Mouse (Mus musculus): Measurements from ENCODE around the gene Iqcd. TPM values are rescaled to one million over a fixed set of nuclear protein-coding genes. Genes with fewer than 3 reads are reported as not detected.

Gene Iqcd
- polyA plus RNA-seq, 1 experiment from 2014 or later = 0.40 TPM

- Histone ChIP-seq H3K4me1 (ENCODE audit: control insufficient read depth, insufficient read depth, low read length) (peaks cover 41% of the 10 kb centered on the region), H3K9me3 (ENCODE audit: control insufficient read depth, low read length) (no peaks in the 10 kb centered on the region), H3K4me2 (ENCODE audit: low read depth, severe bottlenecking) (no peak overlapping the region), H3K36me3 (ENCODE audit: control insufficient read depth, insufficient read depth, low read length) (no peaks in the 10 kb centered on the region; the same call in none of the 2 replicates), H3K4me3 (ENCODE audit: low read depth, low read length) (no peak overlapping the region), H3K27ac (replicated peaks; ENCODE audit: low read depth, low read length) (peak overlapping the region; percentile 36; the same call in 1 of the 2 replicates), H3K9ac (ENCODE audit: low read length) (no peak overlapping the region), H3K27me3 (ENCODE audit: control insufficient read depth, insufficient read depth, low read length) (no peaks in the 10 kb centered on the region)
- DNase-seq (ENCODE audit: low spot score) (peak; percentile 46), ATAC-seq (ENCODE audit: insufficient number of reproducible peaks, low FRiP score, low TSS enrichment, low read depth) (0 out of 2 replicates have a peak, but pooled peaks have one; percentile 6)
- WGBS = 38% methylated on average over 10 of the region's 10 CpGs
These were observed 10.8 kb upstream of the Iqcd start for GRCm38 (mm10) chr5:120577935-120578441.

GRCm38 (mm10) chr5:120578504-120579081 is 10.2 kb upstream of the Iqcd start:
- peak; percentile 40; the same call in 1 of the 2 replicates for ATAC-seq (ENCODE audit: insufficient number of reproducible peaks, low FRiP score, low TSS enrichment, low read depth)
- peaks cover 2% of the 10 kb centered on the region for H3K36me3 ChIP-seq (ENCODE audit: control insufficient read depth, insufficient read depth, low read length)
- no peaks in the 10 kb centered on the region for H3K9me3 ChIP-seq (ENCODE audit: control insufficient read depth, low read length)
- no peaks in the 10 kb centered on the region for H3K27me3 ChIP-seq (ENCODE audit: control insufficient read depth, insufficient read depth, low read length)
- DNase-seq (ENCODE audit: low spot score) = peak; percentile 54
- H3K27ac ChIP-seq (replicated peaks; ENCODE audit: low read depth, low read length) = peak overlapping the region; percentile 65
- 29% methylated on average over 12 of the region's 12 CpGs for WGBS
- no peak overlapping the region for H3K4me3 ChIP-seq (ENCODE audit: low read depth, low read length)
- no peak overlapping the region; the same call in 1 of the 2 replicates for H3K4me2 ChIP-seq (ENCODE audit: low read depth, severe bottlenecking)
- peaks cover 41% of the 10 kb centered on the region for H3K4me1 ChIP-seq (ENCODE audit: control insufficient read depth, insufficient read depth, low read length)
- H3K9ac ChIP-seq (ENCODE audit: low read length) = no peak overlapping the region

- no peak overlapping the region for H3K9ac ChIP-seq (ENCODE audit: low read length)
- H3K27ac ChIP-seq (replicated peaks; ENCODE audit: low read depth, low read length) = peak overlapping the region; percentile 65
- no peaks in the 10 kb centered on the region for H3K27me3 ChIP-seq (ENCODE audit: control insufficient read depth, insufficient read depth, low read length)
- H3K4me1 ChIP-seq (ENCODE audit: control insufficient read depth, insufficient read depth, low read length) = peaks cover 41% of the 10 kb centered on the region
- H3K36me3 ChIP-seq (ENCODE audit: control insufficient read depth, insufficient read depth, low read length) = peaks cover 6% of the 10 kb centered on the region
- DNase-seq (ENCODE audit: low spot score) (peak; percentile 58), ATAC-seq (ENCODE audit: insufficient number of reproducible peaks, low FRiP score, low TSS enrichment, low read depth) (no peak; the same call in 1 of the 2 replicates)
- H3K4me2 ChIP-seq (ENCODE audit: low read depth, severe bottlenecking) = no peak overlapping the region; the same call in 1 of the 2 replicates
- no peak overlapping the region for H3K4me3 ChIP-seq (ENCODE audit: low read depth, low read length)
- H3K9me3 ChIP-seq (ENCODE audit: control insufficient read depth, low read length) = no peaks in the 10 kb centered on the region
- WGBS = 34% methylated on average over 26 of the region's 26 CpGs
These were observed 9.5 kb upstream of the Iqcd start for GRCm38 (mm10) chr5:120579211-120579897.

- H3K36me3 ChIP-seq (ENCODE audit: control insufficient read depth, insufficient read depth, low read length) = peaks cover 6% of the 10 kb centered on the region
- no peaks in the 10 kb centered on the region for H3K9me3 ChIP-seq (ENCODE audit: control insufficient read depth, low read length)
- no peak overlapping the region for H3K9ac ChIP-seq (ENCODE audit: low read length)
- H3K27ac ChIP-seq (replicated peaks; ENCODE audit: low read depth, low read length) = 0 out of 2 replicates have a peak overlapping the region, but pooled peaks have one; percentile 65
- H3K27me3 ChIP-seq (ENCODE audit: control insufficient read depth, insufficient read depth, low read length) = no peaks in the 10 kb centered on the region
- H3K4me2 ChIP-seq (ENCODE audit: low read depth, severe bottlenecking) = no peak overlapping the region
- WGBS = 77% methylated on average over 26 of the region's 26 CpGs
- no peak overlapping the region for H3K4me3 ChIP-seq (ENCODE audit: low read depth, low read length)
- no peak for DNase-seq (ENCODE audit: low spot score)
- no peak for ATAC-seq (ENCODE audit: insufficient number of reproducible peaks, low FRiP score, low TSS enrichment, low read depth)
- H3K4me1 ChIP-seq (ENCODE audit: control insufficient read depth, insufficient read depth, low read length) = peaks cover 38% of the 10 kb centered on the region
These were observed 8.8 kb upstream of the Iqcd start for GRCm38 (mm10) chr5:120579898-120580626.

- Histone ChIP-seq H3K9ac (ENCODE audit: low read length) (no peak overlapping the region), H3K4me3 (ENCODE audit: low read depth, low read length) (no peak overlapping the region), H3K4me1 (ENCODE audit: control insufficient read depth, insufficient read depth, low read length) (peaks cover 37% of the 10 kb centered on the region), H3K9me3 (ENCODE audit: control insufficient read depth, low read length) (no peaks in the 10 kb centered on the region), H3K27me3 (ENCODE audit: control insufficient read depth, insufficient read depth, low read length) (no peaks in the 10 kb centered on the region), H3K36me3 (ENCODE audit: control insufficient read depth, insufficient read depth, low read length) (peaks cover 6% of the 10 kb centered on the region), H3K27ac (replicated peaks; ENCODE audit: low read depth, low read length) (no peak overlapping the region), H3K4me2 (ENCODE audit: low read depth, severe bottlenecking) (no peak overlapping the region)
- WGBS = 87% methylated on average over 9 of the region's 9 CpGs
- no peak for DNase-seq (ENCODE audit: low spot score)
- no peak for ATAC-seq (ENCODE audit: insufficient number of reproducible peaks, low FRiP score, low TSS enrichment, low read depth)
These were observed 6.8 kb upstream of the Iqcd start for GRCm38 (mm10) chr5:120582002-120582401.

- no peaks in the 10 kb centered on the region for H3K27me3 ChIP-seq (ENCODE audit: control insufficient read depth, insufficient read depth, low read length)
- no peak overlapping the region for H3K9ac ChIP-seq (ENCODE audit: low read length)
- ATAC-seq (ENCODE audit: insufficient number of reproducible peaks, low FRiP score, low TSS enrichment, low read depth) (no peak), DNase-seq (ENCODE audit: low spot score) (no peak)
- H3K27ac ChIP-seq (replicated peaks; ENCODE audit: low read depth, low read length) = no peak overlapping the region
- peaks cover 38% of the 10 kb centered on the region for H3K4me1 ChIP-seq (ENCODE audit: control insufficient read depth, insufficient read depth, low read length)
- H3K36me3 ChIP-seq (ENCODE audit: control insufficient read depth, insufficient read depth, low read length) = peaks cover 6% of the 10 kb centered on the region
- 93% methylated on average over 4 of the region's 4 CpGs for WGBS
- H3K4me2 ChIP-seq (ENCODE audit: low read depth, severe bottlenecking) = no peak overlapping the region
- no peak overlapping the region for H3K4me3 ChIP-seq (ENCODE audit: low read depth, low read length)
- no peaks in the 10 kb centered on the region for H3K9me3 ChIP-seq (ENCODE audit: control insufficient read depth, low read length)
These were observed 5.3 kb upstream of the Iqcd start for GRCm38 (mm10) chr5:120583511-120583910.

GRCm38 (mm10) chr5:120584968-120585367 is 3.8 kb upstream of the Iqcd start:
- Histone ChIP-seq H3K9ac (ENCODE audit: low read length) (no peak overlapping the region), H3K27me3 (ENCODE audit: control insufficient read depth, insufficient read depth, low read length) (no peaks in the 10 kb centered on the region), H3K27ac (replicated peaks; ENCODE audit: low read depth, low read length) (no peak overlapping the region), H3K4me1 (ENCODE audit: control insufficient read depth, insufficient read depth, low read length) (peaks cover 23% of the 10 kb centered on the region), H3K9me3 (ENCODE audit: control insufficient read depth, low read length) (no peaks in the 10 kb centered on the region), H3K36me3 (ENCODE audit: control insufficient read depth, insufficient read depth, low read length) (peaks cover 6% of the 10 kb centered on the region), H3K4me3 (ENCODE audit: low read depth, low read length) (no peak overlapping the region), H3K4me2 (ENCODE audit: low read depth, severe bottlenecking) (no peak overlapping the region)
- DNase-seq (ENCODE audit: low spot score) (no peak), ATAC-seq (ENCODE audit: insufficient number of reproducible peaks, low FRiP score, low TSS enrichment, low read depth) (no peak)
- WGBS = 42% methylated on average over 15 of the region's 15 CpGs
